Mouse (Mus musculus) lung, postnatal 0 days (tissue): ENCODE measurements around the gene Arhgap31. TPM values are rescaled to one million over a fixed set of nuclear protein-coding genes. Genes with fewer than 3 reads are reported as not detected.

Source experiments
- ATAC-seq: fragments of 200-750 bp; cut with Nextera tagmentation; 2 replicates; pipeline ENCODE4 v1.8.0; 2017; ENCODE audit warnings: moderate library complexity
- DNase-seq: peaks from one replicate; pipeline ENCODE4 v3.0.0-alpha.2; 2016; ENCODE audit warnings: low spot score
- H3K27ac ChIP-seq: fragments of 300-500 bp; sonication (generic); 2 replicates; pipeline ENCODE4 v1.5.1; 2014; ENCODE audit warnings: antibody characterized with exemption, mild to moderate bottlenecking, low read length, mixed read lengths
- H3K27me3 ChIP-seq: fragments of 300-500 bp; sonication (generic); replicated peaks from 2 replicates; pipeline ENCODE4 v1.6.1; 2014; ENCODE audit warnings: low read length, mixed read lengths; ENCODE audit not compliant: insufficient read depth
- H3K36me3 ChIP-seq: fragments of 300-500 bp; sonication (generic); 2 replicates; pipeline ENCODE4 v1.6.1; 2014; ENCODE audit warnings: low read length, mixed read lengths; ENCODE audit not compliant: insufficient read depth
- H3K4me1 ChIP-seq: fragments of 300-500 bp; sonication (generic); 2 replicates; pipeline ENCODE4 v1.6.1; 2014; ENCODE audit warnings: antibody characterized with exemption, low read depth, low read length, mixed read lengths; ENCODE audit not compliant: insufficient read depth
- H3K4me2 ChIP-seq: fragments of 300-500 bp; sonication (generic); replicated peaks from 2 replicates; pipeline ENCODE4 v1.6.1; 2014; ENCODE audit warnings: low read depth, mild to moderate bottlenecking, low read length, moderate library complexity, mixed read lengths
- H3K4me3 ChIP-seq: fragments of 300-500 bp; sonication (generic); 2 replicates; pipeline ENCODE4 v1.5.1; 2014; ENCODE audit warnings: low read depth, low read length
- H3K9ac ChIP-seq: fragments of 300-500 bp; sonication (generic); replicated peaks from 2 replicates; pipeline ENCODE4 v1.6.1; 2014; ENCODE audit warnings: low read depth, mild to moderate bottlenecking
- H3K9me3 ChIP-seq: fragments of 300-500 bp; sonication (generic); 2 replicates; pipeline ENCODE4 v1.6.1; 2016; ENCODE audit warnings: low read length, mixed read lengths
- CTCF ChIP-seq: IDR thresholded peaks from 2 replicates; pipeline ENCODE4 v1.5.1; 2016; ENCODE audit warnings: antibody characterized with exemption, mild to moderate bottlenecking
- EP300 ChIP-seq: IDR thresholded peaks from 2 replicates; pipeline ENCODE4 v1.6.1; 2016; ENCODE audit warnings: antibody characterized with exemption, mild to moderate bottlenecking, control low read depth
- WGBS: fragments of 180-500 bp; shearing (Covaris S2); extraction: QIAGEN DNeasy Blood & Tissue Kit; methylation state at CpG from one replicate; pipeline ENCODE4 v1.1.7; 2014; 5-methylcytosine and 5-hydroxymethylcytosine counted together
- polyA plus RNA-seq: library from polyadenylated mRNA; unstranded; fragments of >200 nt; fragmentation: Nextera tagmentation; extraction: Ambion mirVana; gene quantifications from 2 replicates; pipeline ENCODE4 v1.2.1, GENCODE M21; 2015

Gene Arhgap31
- polyA plus RNA-seq, 1 experiment from 2014 or later, result 19.2 TPM

DNA sequence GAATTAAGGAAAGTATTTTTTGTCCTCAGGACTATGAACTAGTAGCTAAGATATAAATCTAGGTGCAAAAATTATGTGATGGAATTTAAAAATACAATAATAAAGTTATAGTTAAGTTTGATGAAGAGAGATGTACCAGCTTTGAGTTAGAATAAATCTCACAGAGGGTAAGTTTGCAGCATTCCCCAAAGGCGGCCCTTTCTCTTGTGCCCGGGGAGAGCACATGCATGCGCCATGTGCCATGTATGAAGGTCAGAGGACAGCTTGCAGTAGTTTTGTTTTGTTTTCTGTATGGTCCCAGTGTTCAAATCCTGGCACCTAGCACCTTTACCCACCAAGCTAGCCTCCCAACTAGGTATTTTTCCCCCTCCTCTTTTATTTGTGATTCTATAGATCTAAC is 141.6 kb downstream of the Arhgap31 start:
- ATAC-seq (no peak), DNase-seq (no peak)
- no peaks in the 10 kb centered on the region for H3K4me1 ChIP-seq
- 100% methylated on average over 3 of the region's 3 CpGs for whole genome bisulfite sequencing
- TF ChIP-seq EP300, result no peak
- no peak for TF ChIP-seq CTCF
- H3K9me3 ChIP-seq, result no peaks in the 10 kb centered on the region
- no peak overlapping the region for H3K4me3 ChIP-seq
- no peak overlapping the region for H3K4me2 ChIP-seq
- no peak overlapping the region for H3K9ac ChIP-seq
- no peaks in the 10 kb centered on the region for H3K27me3 ChIP-seq
- H3K27ac ChIP-seq, result no peak overlapping the region
- peaks cover 22% of the 10 kb centered on the region; the same call in 1 of the 2 replicates for H3K36me3 ChIP-seq

DNA sequence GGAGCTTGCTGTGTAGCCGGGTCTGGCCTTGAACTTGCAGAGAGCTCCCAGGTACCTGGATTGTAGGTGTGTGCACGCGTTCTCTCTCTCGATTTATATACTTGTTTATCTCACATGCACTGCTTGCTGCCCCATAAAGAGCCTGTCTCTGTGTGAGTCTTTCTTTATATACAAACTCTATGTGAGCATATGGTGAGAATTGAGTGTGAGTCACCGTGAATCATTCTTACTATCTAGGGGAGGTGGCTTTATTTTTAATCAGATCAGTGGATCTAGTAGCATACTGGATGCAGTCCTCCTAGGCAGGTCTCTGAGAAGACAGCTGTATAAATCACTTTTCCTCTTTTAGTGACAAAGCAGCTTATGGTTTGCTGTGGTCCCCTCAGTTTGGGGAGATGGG is 144.9 kb downstream of the Arhgap31 start:
- DNase-seq (no peak), ATAC-seq (no peak)
- H3K9me3 ChIP-seq, result no peaks in the 10 kb centered on the region
- H3K36me3 ChIP-seq, result peaks cover 15% of the 10 kb centered on the region; the same call in 1 of the 2 replicates
- TF ChIP-seq CTCF (no peak), EP300 (no peak)
- H3K4me2 ChIP-seq, result no peak overlapping the region
- H3K4me3 ChIP-seq, result no peak overlapping the region
- WGBS, result over 99% methylated on average over 5 of the region's 5 CpGs
- H3K4me1 ChIP-seq, result peaks cover 3% of the 10 kb centered on the region; the same call in 1 of the 2 replicates
- no peak overlapping the region for H3K27ac ChIP-seq
- H3K27me3 ChIP-seq, result no peaks in the 10 kb centered on the region
- H3K9ac ChIP-seq, result no peak overlapping the region

DNA sequence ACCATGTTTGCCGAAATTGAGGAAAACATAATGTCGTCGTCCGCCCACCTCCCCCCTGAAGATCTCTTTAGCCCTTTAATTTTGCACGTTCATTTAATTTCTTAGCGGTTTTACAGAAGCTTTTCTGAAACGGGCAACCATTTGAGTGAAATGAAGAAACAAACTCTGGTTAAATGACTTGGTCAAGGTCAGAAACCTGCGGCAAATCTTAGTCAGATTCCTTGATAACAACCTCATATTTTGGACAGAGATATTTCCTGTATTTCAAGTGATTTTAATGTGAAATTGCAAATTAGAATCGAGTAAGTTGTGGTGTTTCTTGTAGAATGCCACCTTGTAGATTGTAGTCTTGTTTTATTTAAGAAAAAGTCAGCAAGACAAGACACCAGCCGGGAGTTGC is 149.6 kb downstream of the Arhgap31 start:
- ATAC-seq, result no peak
- H3K9me3 ChIP-seq, result no peaks in the 10 kb centered on the region
- peak overlapping the region; percentile 82 for H3K4me2 ChIP-seq
- TF ChIP-seq CTCF (no peak), EP300 (no peak)
- H3K27ac ChIP-seq, result no peak overlapping the region
- DNase-seq, result no peak
- 23% methylated on average over 10 of the region's 10 CpGs for WGBS
- no peaks in the 10 kb centered on the region for H3K36me3 ChIP-seq
- H3K9ac ChIP-seq, result peak overlapping the region; percentile 92
- H3K4me3 ChIP-seq, result peak overlapping the region; percentile 91
- H3K4me1 ChIP-seq, result peaks cover 3% of the 10 kb centered on the region; the same call in 1 of the 2 replicates
- H3K27me3 ChIP-seq, result no peaks in the 10 kb centered on the region

DNA sequence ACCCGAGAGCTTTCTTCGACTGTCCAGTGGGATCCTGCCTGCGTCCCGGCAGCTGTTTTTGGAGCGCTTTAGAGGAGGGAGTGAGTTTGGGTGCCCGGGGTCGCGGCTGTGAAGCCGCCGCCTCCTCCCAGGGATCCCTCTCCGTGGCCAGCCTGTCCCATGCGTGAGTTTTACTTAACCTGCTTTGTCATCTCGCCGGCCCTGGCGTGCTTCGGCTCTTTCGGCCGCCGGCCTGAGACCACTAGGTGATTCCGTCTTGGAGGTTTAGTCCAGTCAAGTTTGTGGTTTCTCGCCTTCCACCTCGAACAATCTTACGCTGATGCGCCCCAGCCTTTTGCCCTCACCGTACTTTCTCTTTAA is 150.1 kb downstream of the Arhgap31 start:
- H3K9ac ChIP-seq, result peak overlapping the region; percentile 92
- peak; percentile 59 for ATAC-seq
- H3K4me1 ChIP-seq, result peaks cover 3% of the 10 kb centered on the region; the same call in 1 of the 2 replicates
- peak overlapping the region; percentile 91 for H3K4me3 ChIP-seq
- H3K9me3 ChIP-seq, result no peaks in the 10 kb centered on the region
- H3K4me2 ChIP-seq, result peak overlapping the region; percentile 82
- TF ChIP-seq EP300, result no peak
- no peak for TF ChIP-seq CTCF
- WGBS, result 3% methylated on average over 25 of the region's 25 CpGs
- DNase-seq, result no peak
- H3K27ac ChIP-seq, result peak overlapping the region; percentile 83
- H3K36me3 ChIP-seq, result no peaks in the 10 kb centered on the region
- no peaks in the 10 kb centered on the region for H3K27me3 ChIP-seq

DNA sequence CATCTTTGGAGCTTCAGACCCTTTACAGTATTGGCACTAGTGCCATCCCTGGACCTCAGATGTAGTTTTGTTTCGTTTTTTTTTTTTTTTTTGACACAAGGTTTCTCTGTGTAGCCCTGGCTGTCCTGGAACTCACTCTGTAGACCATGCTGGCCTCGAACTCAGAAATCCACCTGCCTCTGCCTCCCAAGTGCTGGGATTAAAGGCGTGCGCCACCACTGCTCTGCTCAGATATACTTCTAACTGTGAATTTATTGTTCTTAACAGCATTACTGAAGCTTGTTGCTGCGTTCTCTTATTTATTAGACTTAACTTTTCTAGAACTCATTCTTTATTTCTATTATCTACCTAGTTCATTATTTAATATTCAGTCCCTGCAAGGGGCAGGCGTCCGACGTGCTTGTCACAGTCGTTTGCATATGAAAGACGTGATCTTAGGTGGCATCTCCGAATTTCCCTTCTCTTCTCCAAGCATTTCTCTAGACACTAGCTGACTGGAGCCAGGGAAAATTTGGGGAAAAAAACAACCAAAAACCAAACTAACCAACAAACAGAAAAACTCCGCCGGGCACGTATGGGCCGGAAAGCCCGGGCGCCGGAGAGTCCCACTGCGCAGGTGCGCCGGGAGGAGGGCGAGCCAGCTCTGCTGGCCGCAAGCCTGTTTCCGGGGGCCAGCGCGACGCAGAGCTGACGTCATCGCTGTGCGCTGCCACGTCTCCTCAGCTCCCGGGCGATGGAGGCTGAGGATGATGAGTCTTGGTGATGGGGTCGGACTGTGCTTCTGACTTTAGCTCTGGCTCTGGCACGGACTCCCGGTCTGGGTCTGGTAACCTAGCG is 150.7 kb downstream of the Arhgap31 start:
- peak; percentile 99 for ATAC-seq
- DNase-seq, result peak; percentile 96

DNA sequence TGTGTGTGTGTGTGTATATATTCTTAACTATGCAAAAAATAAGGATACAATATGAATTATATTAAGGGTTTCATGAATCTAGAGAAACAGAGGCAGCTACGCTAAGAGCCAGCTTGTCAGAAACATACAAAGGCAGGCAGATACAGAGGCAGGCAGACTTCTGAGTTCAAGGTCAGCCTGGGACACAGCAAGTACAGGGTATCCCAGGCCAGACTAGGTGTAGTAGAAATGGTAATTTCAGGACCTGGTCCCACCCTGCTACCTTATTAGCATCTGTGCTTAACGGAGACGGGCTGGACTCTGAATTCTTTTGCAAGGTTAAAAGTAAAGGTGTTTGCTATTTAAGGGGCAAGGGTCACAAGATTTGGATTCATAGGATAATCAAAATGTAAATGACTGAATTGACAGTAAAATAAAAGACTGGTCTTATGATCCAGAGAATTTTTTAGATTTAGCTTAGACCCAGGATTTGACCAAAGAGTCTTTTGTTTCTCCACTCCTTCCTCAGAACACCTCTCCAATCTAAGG is 154.8 kb downstream of the Arhgap31 start, which contains the start of gene Tmem39a:
TSS of gene Tmem39a (plus strand) at position 478 of the 528 bp plus-strand sequence.
- H3K27ac ChIP-seq, result no peak within 1 kb of the TSS
- 81% methylated on average over 3 of the region's 3 CpGs for WGBS
- DNase-seq (no peak), ATAC-seq (no peak)
- H3K4me3 ChIP-seq, result no peak within 1 kb of the TSS
- no peaks in the 10 kb centered on the region for H3K27me3 ChIP-seq
- H3K36me3 ChIP-seq, result no peaks in the 10 kb centered on the region
- H3K9ac ChIP-seq, result no peak within 1 kb of the TSS
- H3K9me3 ChIP-seq, result no peaks in the 10 kb centered on the region
- H3K4me1 ChIP-seq, result no peaks in the 10 kb centered on the region
- no peak within 1 kb of the TSS for H3K4me2 ChIP-seq
- TF ChIP-seq CTCF (no peak), EP300 (no peak)

More for the DNA sequence above, 150.7 kb downstream of the Arhgap31 start:
- Histone ChIP-seq H3K9ac (peak overlapping the region; percentile 92), H3K4me1 (peaks cover 3% of the 10 kb centered on the region; the same call in 1 of the 2 replicates), H3K4me2 (peak overlapping the region; percentile 82), H3K27me3 (no peaks in the 10 kb centered on the region), H3K9me3 (no peaks in the 10 kb centered on the region), H3K36me3 (no peaks in the 10 kb centered on the region), H3K27ac (peak overlapping the region; percentile 83), H3K4me3 (peak overlapping the region; percentile 91)
- WGBS, result 6% methylated on average over 37 of the region's 37 CpGs
- TF ChIP-seq EP300, result peak; percentile 32; the same call in 1 of the 2 replicates
- TF ChIP-seq CTCF, result no peak
